Mouse (Mus musculus) megakaryocyte, embryonic 14.5 days (primary cell): ENCODE results near the gene Hdac8. TPM values are rescaled to one million over a fixed set of nuclear protein-coding genes. Genes with fewer than 3 reads are reported as not detected.

Source experiments
- H3K27me3 ChIP-seq: replicated peaks from 2 replicates; pipeline ENCODE3; 2012; ENCODE audit warnings: inconsistent platforms
- H3K36me3 ChIP-seq: replicated peaks from 2 replicates; pipeline ENCODE3; 2012; ENCODE audit warnings: low read length, inconsistent platforms, mixed read lengths
- H3K4me1 ChIP-seq: 2 replicates; pipeline ENCODE4 v1.6.1; 2012; ENCODE audit warnings: inconsistent platforms
- H3K4me3 ChIP-seq: replicated peaks from 2 replicates; pipeline ENCODE3; 2012; ENCODE audit warnings: moderate library complexity, mild to moderate bottlenecking, inconsistent platforms
- H3K9me3 ChIP-seq: 2 replicates; pipeline ENCODE4 v1.6.1; 2012; ENCODE audit warnings: inconsistent platforms
- FLI1 ChIP-seq: IDR thresholded peaks from 2 replicates; pipeline ENCODE4 v1.6.1; 2012; ENCODE audit warnings: low read length, inconsistent platforms, mixed read lengths
- GATA1 ChIP-seq: IDR thresholded peaks from 3 replicates; pipeline ENCODE4 v1.6.1; 2012; ENCODE audit warnings: mixed read lengths, low read length, inconsistent platforms, borderline replicate concordance
- polyA plus RNA-seq: library from polyadenylated mRNA; stranded (reverse); fragments of >175 nt; gene quantifications from 2 replicates; pipeline ENCODE4 v1.2.3, GENCODE M21; 2012; ENCODE audit warnings: low replicate concordance; ENCODE audit not compliant: insufficient read depth

Gene Hdac8
- polyA plus RNA-seq, 1 experiment, result 5.1 TPM

DNA sequence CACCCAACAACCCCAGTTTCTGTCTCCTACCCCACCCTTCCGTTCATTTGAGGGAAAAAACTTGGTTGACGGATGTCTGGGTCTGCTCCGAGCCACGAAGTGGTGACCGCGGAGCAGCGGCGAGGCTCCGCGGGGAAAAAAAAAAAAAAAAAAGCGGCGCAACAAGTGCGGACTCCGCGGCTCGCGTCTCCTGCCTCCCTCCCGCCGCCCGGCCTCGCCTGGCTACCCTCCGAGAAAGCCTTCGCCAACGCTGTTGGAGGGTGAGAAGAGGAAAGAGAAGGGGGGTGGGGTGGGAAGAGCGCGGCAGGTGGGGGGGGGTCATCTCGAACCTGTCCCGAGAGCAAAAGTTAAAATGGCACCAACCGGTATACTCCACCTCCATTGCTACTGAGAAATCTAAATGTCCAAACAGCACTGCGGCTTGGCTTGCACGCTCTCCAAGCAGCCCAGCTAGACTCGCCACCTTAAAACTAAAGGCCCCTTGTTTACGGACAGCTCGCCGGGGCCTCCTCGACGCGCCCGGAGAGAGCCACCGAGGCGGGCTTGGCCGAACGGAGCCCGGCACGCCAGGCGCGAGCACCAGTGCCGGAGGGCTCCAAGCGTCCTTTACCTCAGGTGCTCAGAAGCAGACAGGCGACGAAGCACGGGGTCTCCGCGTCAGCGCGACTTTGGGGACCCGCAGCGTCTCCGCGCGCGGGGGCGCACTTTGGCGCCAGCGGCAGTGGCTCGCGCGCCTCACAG is 254.8 kb downstream of the Hdac8 start:
- Histone ChIP-seq H3K27me3 (peaks cover 90% of the 10 kb centered on the region), H3K4me3 (peak overlapping the region; percentile 89)

DNA sequence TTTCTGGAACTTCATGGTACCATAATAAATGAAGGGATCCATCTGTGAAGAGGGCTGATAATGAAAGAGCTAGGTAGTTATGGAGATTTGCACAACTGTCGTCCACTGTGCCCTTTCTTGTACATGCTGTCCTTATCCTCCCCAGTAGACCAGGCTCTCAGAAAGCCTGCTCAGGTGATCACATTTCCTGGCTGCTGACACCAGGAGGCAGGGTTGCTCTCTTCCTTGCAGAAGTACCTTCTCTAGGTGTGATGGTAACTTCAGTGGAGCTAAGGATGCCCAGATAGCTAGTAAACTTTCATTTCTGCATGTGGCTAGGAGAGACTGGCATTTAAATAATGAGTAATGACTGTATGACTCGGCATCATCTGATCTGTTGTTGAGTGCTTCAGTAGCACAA is 260.8 kb downstream of the Hdac8 start:
- Histone ChIP-seq H3K27me3 (peaks cover 68% of the 10 kb centered on the region), H3K4me3 (no peak overlapping the region)
- no peak for TF ChIP-seq GATA1
- no peak for TF ChIP-seq FLI1

More for the DNA sequence above, 254.8 kb downstream of the Hdac8 start:
- H3K9me3 ChIP-seq, result peaks cover 34% of the 10 kb centered on the region
- TF ChIP-seq GATA1 (no peak), FLI1 (no peak)
- peaks cover 30% of the 10 kb centered on the region for H3K4me1 ChIP-seq
- H3K36me3 ChIP-seq, result no peaks in the 10 kb centered on the region

More for the DNA sequence above, 260.8 kb downstream of the Hdac8 start:
- Histone ChIP-seq H3K36me3 (no peaks in the 10 kb centered on the region), H3K9me3 (peaks cover 11% of the 10 kb centered on the region), H3K4me1 (no peaks in the 10 kb centered on the region)

Other genes starting within 250 kb of the Hdac8 start
- gene Phka1, start 138.9 kb upstream of the Hdac8 start, polyA plus RNA-seq, result 0.34 and 0.99 TPM in 2 replicates
- not detected in 2 replicates for gene Gm3880, start 181.6 kb upstream of the Hdac8 start, polyA plus RNA-seq
- not detected in 2 replicates for gene Gm9112, start 202.3 kb upstream of the Hdac8 start, polyA plus RNA-seq
- gene Dmrtc1b, start 202.5 kb upstream of the Hdac8 start, polyA plus RNA-seq, result not detected in 2 replicates